Mouse (Mus musculus) bone marrow macrophage, adult 2 months (primary cell): ENCODE data around the gene Adamts3. TPM values are rescaled to one million over a fixed set of nuclear protein-coding genes. Genes with fewer than 3 reads are reported as not detected.

ENCODE experiments used
- H3K27ac ChIP-seq: 2 replicates; pipeline ENCODE4 v1.5.1; 2012; ENCODE audit warnings: low read depth, low read length; ENCODE audit not compliant: insufficient read depth
- H3K4me1 ChIP-seq: 2 replicates; pipeline ENCODE4 v1.6.1; 2012; ENCODE audit warnings: low read length; ENCODE audit not compliant: control insufficient read depth, insufficient read depth
- H3K4me3 ChIP-seq: 2 replicates; pipeline ENCODE4 v1.5.1; 2012; ENCODE audit warnings: mild to moderate bottlenecking, low read length, moderate library complexity; ENCODE audit not compliant: insufficient read depth
- CTCF ChIP-seq: IDR thresholded peaks from 2 replicates; pipeline ENCODE4 v1.5.1; 2012; ENCODE audit warnings: low read depth, mild to moderate bottlenecking, low read length, moderate library complexity
- POLR2A ChIP-seq: IDR thresholded peaks from 2 replicates; pipeline ENCODE4 v1.6.1; 2012; ENCODE audit warnings: mild to moderate bottlenecking, low read depth, low read length, borderline replicate concordance
- polyA plus RNA-seq: library from polyadenylated mRNA; stranded (reverse); fragments of >200 nt; gene quantifications from 2 replicates; pipeline ENCODE4 v1.2.4, GENCODE M21; 2012; ENCODE audit not compliant: missing spikeins, insufficient read depth, insufficient read length

Gene Adamts3
- polyA plus RNA-seq, result not detected in 2 replicates

DNA sequence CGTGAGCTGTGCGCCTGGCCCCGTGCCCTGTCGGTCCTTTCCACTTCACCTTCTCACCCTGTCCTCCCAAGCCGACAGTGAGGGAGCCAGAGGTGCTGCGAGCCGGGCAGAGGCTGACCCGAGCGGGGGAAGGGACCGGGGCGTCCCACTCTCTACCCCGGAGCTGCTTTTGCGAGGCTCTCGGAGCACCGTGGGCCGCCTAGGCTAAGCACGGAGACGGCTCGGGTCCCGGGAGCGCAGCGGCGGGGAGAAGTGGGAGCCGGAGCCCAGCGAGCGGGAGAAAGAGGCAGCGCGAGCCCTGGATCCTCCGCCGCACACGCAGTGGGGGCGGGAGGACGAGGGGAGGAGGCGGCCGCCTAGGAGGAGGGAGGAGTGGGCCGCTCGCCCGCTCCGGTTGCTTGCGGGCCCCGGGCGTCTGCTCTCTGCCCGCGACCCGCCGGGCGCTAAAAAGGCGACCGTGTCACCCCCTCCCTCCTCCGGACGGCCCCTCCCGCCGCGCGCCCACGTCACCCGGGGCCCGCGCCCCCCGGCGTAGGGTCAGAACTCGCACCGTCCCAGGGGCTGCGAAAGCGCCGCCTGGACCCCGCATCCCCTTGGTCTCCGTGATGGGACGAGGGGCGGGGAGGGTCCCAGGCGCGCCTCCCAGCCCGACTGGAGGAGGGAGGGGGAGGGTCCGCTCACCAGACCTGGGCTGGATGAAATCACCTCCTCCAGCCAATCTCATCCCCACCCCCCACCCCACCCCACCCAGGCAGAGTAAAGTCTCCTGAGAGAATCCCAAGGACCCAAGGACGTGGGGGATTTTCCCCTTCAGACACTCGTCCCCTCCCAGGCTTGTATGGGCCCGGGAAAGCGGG, at the start of gene Adamts3:
Gene Adamts3 (minus strand): TSS at position 284 of the 857 bp plus-strand sequence.
- Histone ChIP-seq H3K27ac (no peak within 1 kb of the TSS), H3K4me3 (no peak within 1 kb of the TSS), H3K4me1 (no peaks in the 10 kb centered on the region)
- no peak for TF ChIP-seq POLR2A
- TF ChIP-seq CTCF, result no peak

DNA sequence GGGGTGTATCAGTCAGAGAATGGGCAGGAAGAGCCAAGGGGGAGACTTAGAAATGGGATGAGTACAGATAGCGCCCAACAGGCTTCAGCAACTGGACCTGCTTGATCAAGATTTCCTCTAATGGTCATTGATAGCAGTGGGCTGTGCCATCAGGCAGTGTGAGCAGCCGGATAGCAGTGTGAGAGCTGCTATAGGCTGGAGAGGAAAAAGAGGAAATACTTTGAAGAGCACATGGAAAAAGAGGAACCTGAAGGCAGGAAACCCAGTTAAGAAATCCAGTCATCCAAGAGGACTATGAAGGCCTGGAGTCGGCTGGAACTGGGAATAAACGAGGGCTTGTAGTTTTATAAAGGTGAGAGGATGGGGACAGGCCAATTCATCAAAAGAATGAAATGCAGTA, 48.4 kb upstream of the Adamts3 start:
- TF ChIP-seq CTCF (no peak), POLR2A (no peak)
- no peak overlapping the region for H3K4me3 ChIP-seq
- no peaks in the 10 kb centered on the region for H3K4me1 ChIP-seq
- no peak overlapping the region for H3K27ac ChIP-seq

DNA sequence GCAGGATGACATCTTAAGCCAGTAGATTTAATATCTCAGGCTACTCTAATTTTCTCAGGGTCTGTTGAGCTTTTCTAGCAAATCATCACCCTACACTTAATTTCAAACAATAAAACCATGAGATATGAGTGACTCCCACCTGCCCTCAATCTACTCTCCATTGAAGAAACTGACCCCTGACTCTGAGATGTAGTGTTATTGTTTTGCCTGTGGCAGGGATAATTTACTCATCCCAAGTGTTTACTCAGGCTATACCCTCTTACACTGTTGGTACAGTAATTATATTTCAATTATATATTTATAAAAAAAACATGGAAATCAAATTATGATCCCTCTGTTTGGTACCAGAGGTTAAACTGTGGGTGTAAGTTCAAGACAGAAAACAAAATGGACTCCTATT, 29.2 kb upstream of the Adamts3 start:
- TF ChIP-seq CTCF (no peak), POLR2A (no peak)
- H3K4me1 ChIP-seq, result no peaks in the 10 kb centered on the region
- H3K4me3 ChIP-seq, result no peak overlapping the region
- no peak overlapping the region for H3K27ac ChIP-seq

DNA sequence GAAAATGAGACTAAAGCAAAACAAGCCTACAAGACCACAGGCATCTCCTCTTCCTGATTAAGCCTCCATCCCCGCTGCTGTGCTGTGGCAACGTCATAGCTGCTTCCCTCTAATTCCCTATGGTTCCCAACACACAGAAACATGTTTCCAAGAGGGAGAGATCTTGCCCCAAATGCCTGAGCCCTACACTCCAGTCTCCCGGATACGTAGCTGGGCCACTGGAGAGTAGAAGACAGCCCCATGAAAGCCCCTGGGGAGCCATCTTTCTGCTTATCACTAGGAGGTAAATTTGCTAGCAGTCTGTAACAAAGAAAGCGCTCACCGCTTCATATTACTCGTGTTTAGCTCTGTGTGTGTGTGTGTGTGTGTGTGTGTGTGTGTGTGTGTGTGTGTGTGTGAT, 28.8 kb upstream of the Adamts3 start:
- Histone ChIP-seq H3K4me1 (no peaks in the 10 kb centered on the region), H3K4me3 (no peak overlapping the region), H3K27ac (no peak overlapping the region)
- TF ChIP-seq POLR2A (no peak), CTCF (no peak)

DNA sequence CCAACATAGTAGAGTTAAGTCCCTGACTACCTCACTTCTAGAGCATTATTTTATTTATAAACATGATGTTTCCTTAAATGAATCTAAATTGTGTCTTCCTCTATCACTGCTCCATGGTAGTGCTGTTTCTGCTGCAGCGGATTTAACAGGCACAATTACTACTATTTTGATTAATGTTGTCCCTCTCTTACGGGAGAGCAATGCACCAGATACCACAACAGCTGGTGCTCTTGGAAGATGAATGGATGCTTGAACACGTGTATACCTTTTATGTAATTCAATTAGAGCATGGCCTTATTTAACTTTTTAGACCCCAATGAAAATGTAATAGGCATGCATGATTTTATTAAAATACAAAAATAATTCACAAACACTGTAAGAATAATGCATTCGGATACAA, 28.4 kb upstream of the Adamts3 start:
- no peak for TF ChIP-seq POLR2A
- TF ChIP-seq CTCF, result no peak

DNA sequence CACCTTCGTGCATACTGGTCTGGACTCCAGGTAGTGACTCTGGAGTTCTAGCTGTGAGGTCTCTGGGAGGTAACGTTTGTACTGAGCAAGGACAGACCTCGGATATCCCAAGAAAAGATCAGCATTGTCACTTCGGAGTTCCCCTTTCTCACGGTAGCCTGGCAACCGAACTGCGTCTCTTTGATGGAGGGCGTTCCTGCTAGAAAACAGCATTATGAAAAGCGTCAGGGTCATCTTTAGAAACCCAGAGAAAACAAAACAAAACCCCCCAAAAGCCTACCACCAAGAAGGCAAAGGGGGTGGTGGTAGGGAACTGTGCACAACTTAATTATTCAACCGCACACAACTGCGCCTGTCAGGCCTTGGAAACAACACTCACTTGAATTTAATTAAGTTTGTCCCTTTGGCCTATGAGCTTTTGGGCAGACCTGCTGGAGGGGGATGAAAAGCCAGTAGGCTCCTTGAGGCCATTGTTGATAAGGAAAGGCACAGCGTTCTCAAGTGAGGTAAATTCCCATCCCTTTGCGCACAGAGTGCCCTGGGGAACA, 23.8 kb upstream of the Adamts3 start:
- H3K4me1 ChIP-seq, result no peaks in the 10 kb centered on the region
- H3K4me3 ChIP-seq, result no peak overlapping the region
- no peak overlapping the region for H3K27ac ChIP-seq
- TF ChIP-seq POLR2A, result no peak
- TF ChIP-seq CTCF, result no peak

More for the DNA sequence above, 28.4 kb upstream of the Adamts3 start:
- no peaks in the 10 kb centered on the region for H3K4me1 ChIP-seq
- no peak overlapping the region for H3K4me3 ChIP-seq
- no peak overlapping the region for H3K27ac ChIP-seq

DNA sequence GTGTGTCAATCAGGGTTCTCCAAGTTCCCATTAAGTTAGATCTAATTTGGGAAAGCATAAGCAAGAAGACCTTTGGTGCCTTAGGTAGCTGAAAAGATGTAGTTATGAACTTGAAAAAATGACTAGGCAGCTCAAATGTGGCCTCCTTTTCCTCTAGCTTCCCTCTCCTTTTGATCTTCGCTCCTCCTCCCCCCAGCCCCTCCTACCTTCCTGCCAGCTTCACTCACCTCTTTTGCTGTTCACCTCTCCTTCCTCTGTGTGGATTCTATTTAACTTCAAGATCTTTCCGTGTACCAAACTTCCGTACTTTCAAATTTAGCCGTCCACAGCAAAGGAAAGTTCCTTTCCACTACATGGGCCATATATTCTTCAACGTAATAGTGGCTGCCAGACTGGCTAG, 17.9 kb upstream of the Adamts3 start:
- no peaks in the 10 kb centered on the region for H3K4me1 ChIP-seq
- H3K4me3 ChIP-seq, result no peak overlapping the region
- H3K27ac ChIP-seq, result no peak overlapping the region
- TF ChIP-seq CTCF (no peak), POLR2A (no peak)

DNA sequence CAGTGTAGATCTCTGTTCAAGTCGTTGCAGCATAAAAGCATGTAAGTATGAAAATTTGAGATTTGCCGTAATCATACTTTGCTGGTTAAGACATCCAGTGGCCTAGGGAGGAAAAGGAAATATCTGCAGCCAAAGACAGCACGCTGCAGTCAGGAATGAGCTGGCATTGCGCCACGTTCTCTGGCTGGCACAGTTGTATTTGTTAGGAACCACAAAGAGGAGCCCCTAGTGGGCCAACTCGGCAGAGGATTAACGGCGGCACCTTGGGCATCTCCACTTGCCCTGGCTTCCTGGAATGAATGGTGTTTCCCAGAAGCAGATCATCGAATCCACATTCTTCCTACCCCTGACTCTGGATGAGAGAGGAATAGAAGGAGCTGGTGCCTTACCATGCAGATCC, 14.4 kb upstream of the Adamts3 start:
- Histone ChIP-seq H3K4me1 (no peaks in the 10 kb centered on the region), H3K4me3 (no peak overlapping the region), H3K27ac (no peak overlapping the region)
- TF ChIP-seq CTCF, result no peak
- no peak for TF ChIP-seq POLR2A

DNA sequence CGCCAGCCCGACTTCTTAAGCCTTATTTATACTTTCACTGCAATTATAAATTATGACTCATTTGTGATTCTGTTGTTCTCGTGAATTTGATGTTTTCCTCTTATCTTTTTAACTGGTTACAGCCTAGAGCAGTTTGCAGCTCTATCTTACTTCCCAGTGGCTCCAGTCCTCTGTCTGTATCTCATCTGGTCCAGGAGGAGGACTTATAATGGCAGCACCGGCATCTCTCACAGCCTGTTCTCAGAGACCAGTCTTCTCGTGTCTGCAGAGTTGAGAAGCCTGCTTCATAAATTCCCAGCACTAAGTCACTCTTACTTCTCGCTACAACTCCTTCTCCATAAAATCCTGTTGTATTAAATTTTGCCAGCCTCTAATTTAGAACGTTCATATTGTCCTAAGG, 12.4 kb upstream of the Adamts3 start:
- H3K4me1 ChIP-seq, result no peaks in the 10 kb centered on the region
- TF ChIP-seq POLR2A, result no peak
- TF ChIP-seq CTCF, result no peak
- H3K4me3 ChIP-seq, result no peak overlapping the region
- no peak overlapping the region for H3K27ac ChIP-seq

DNA sequence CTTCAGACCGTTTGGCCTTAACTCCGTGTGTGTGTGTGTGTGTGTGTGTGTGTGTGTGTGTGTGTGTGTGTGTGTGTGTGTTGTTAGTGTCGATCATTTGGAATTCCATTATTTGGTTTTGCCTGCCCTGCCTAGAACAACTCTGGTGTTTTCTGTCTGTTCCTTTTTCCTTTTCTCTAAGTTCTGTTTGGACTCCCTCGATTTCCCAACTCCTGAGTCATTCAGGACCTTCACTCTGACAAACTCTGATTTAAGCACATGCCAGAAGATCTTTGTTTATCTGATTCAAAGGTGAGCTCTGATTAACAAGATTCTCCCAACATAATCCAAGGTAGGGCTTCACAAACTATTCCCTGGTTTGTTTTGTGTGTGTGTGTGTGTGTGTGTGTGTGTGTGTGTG, 1.9 kb upstream of the Adamts3 start:
- no peak overlapping the region for H3K27ac ChIP-seq
- H3K4me1 ChIP-seq, result no peaks in the 10 kb centered on the region
- TF ChIP-seq POLR2A (no peak), CTCF (no peak)

More for the DNA sequence above, 1.9 kb upstream of the Adamts3 start:
- H3K4me3 ChIP-seq, result no peak overlapping the region
